Mouse (Mus musculus): ENCODE measurements around the gene Cox5a.
A peak's percentile ranks its signal among the peaks of the same experiment; 100 is the strongest.

Gene Cox5a

GRCm38 (mm10) chr9:57521056-57521911, at the start of gene Cox5a:
TSS of gene Cox5a (plus strand) at chr9:57521274.
- DNase-seq, result peak; percentile 98

GRCm38 (mm10) chr9:57485774-57486173, 35.3 kb upstream of the Cox5a start:
- DNase-seq, result peak; percentile 92 to 94

GRCm38 (mm10) chr9:57487807-57488206, 33.3 kb upstream of the Cox5a start:
- no peak for DNase-seq

- no peak for DNase-seq
Observed at GRCm38 (mm10) chr9:57493532-57493931, 27.5 kb upstream of the Cox5a start.

- DNase-seq, result no peak
Observed at GRCm38 (mm10) chr9:57494970-57495369, 26.1 kb upstream of the Cox5a start.

GRCm38 (mm10) chr9:57497236-57497635, 23.8 kb upstream of the Cox5a start:
- no peak for DNase-seq

GRCm38 (mm10) chr9:57498536-57498935, 22.5 kb upstream of the Cox5a start:
- no peak for DNase-seq

GRCm38 (mm10) chr9:57501452-57501851, 19.6 kb upstream of the Cox5a start:
- no peak for DNase-seq

- peak in 1 of 2 experiments; percentile 22 for DNase-seq
Observed at GRCm38 (mm10) chr9:57501861-57502260, 19.2 kb upstream of the Cox5a start.

- DNase-seq, result no peak
Observed at GRCm38 (mm10) chr9:57502911-57503621, 18.0 kb upstream of the Cox5a start.

- peak in 1 of 2 experiments; percentile 35 for DNase-seq
Observed at GRCm38 (mm10) chr9:57503622-57504380, 17.3 kb upstream of the Cox5a start, which contains the start of gene Rpp25. TSS of gene Rpp25 (plus strand) at chr9:57504026.

GRCm38 (mm10) chr9:57504381-57504700, 16.7 kb upstream of the Cox5a start:
- peak; percentile 67 to 77 for DNase-seq

- no peak for DNase-seq
Observed at GRCm38 (mm10) chr9:57504891-57505290, 16.2 kb upstream of the Cox5a start.

GRCm38 (mm10) chr9:57505700-57506099, 15.4 kb upstream of the Cox5a start:
- DNase-seq, result no peak

GRCm38 (mm10) chr9:57510577-57510976, 10.5 kb upstream of the Cox5a start:
- DNase-seq, result no peak

- peak; percentile 84 to 90 for DNase-seq
Observed at GRCm38 (mm10) chr9:57517113-57517512, 4.0 kb upstream of the Cox5a start.

GRCm38 (mm10) chr9:57520375-57521055, 559 bp upstream of the Cox5a start:
- DNase-seq, result no peak

GRCm38 (mm10) chr9:57522114-57522860, 1.2 kb downstream of the Cox5a start:
- no peak for DNase-seq

GRCm38 (mm10) chr9:57522861-57523246, 1.8 kb downstream of the Cox5a start:
- DNase-seq, result no peak

- DNase-seq, result no peak
Observed at GRCm38 (mm10) chr9:57523754-57524153, 2.7 kb downstream of the Cox5a start.

- no peak for DNase-seq
Observed at GRCm38 (mm10) chr9:57524439-57524838, 3.4 kb downstream of the Cox5a start.

GRCm38 (mm10) chr9:57525516-57525915, 4.4 kb downstream of the Cox5a start:
- no peak for DNase-seq

Data from cerebellum, postnatal 14 days (tissue).